Mouse (Mus musculus) heart, postnatal 0 days (tissue): ENCODE measurements around the gene Prkag2.

Experiments
- CTCF ChIP-seq: IDR thresholded peaks from 2 replicates; pipeline ENCODE4 v1.5.1; 2016; ENCODE audit warnings: antibody characterized with exemption, control low read depth, low read depth
- EP300 ChIP-seq: IDR thresholded peaks from 2 replicates; pipeline ENCODE4 v1.6.1; 2016; ENCODE audit warnings: antibody characterized with exemption, low read depth

DNA sequence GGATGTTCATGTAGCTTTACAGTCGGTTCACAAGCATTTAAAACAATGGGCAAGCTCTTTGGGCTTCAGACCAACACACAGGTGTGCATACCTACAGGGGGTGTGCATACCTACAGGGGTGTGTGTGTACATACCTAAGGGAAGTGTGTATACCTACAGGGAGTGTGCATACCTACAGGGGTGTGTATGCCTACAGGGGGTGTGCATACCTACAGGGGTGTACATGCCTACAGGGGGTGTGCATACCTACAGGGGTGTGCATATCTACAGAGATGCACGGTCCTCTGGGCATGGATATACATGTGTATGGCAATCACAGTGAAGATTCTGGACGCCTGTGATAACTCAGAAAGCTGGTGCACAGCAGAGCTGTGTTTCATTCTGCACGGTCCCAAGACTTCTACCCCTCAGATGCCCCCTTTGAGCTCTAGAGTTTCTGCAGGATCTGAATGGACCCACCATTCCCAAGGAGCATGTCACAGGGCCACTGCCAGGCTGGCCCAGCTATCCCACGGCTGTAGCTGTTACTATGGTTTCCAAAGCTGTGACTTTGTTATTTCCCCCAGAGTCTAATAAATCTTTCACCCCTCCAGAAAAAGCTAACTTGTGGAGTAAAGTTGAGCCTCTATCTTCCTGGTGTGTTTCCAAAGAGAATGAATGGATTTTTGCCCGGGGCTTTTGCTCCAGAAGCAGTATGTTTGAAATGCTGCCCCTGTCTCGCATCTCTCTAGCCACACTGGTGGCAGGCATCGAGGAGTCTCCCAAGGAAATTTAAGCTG is 22.4 kb downstream of the Prkag2 start:
- no peak for TF ChIP-seq CTCF
- TF ChIP-seq EP300: no peak
